In genomic region chr7:70431712-70432111, GRCm38 (mm10) we compare ENCODE assay signal across 19 mouse cellular contexts.
"Had no signal": no experiment of that assay in that cellular context is flagged by ENCODE, and none has a peak within 500 bp of the region (broad histone marks: within the 10 kb centered on the region; RNA-seq: fewer than 3 reads in every experiment).

No protein-coding gene starts in this region.

- H3K4me2 ChIP-seq: lung, embryonic 15.5 days; midbrain, embryonic 12.5 days; neural tube, embryonic 13.5 days; neural tube, embryonic 15.5 days had no signal

- ATAC-seq: lung, postnatal 0 days; midbrain, embryonic 16.5 days had no signal

- H3K36me3 ChIP-seq: lung, embryonic 15.5 days; midbrain, embryonic 10.5 days; midbrain, embryonic 12.5 days; neural tube, embryonic 13.5 days; neural tube, embryonic 15.5 days had no signal

- H3K4me3 ChIP-seq: lung, embryonic 15.5 days; midbrain, embryonic 10.5 days; midbrain, embryonic 12.5 days; myocyte; neural tube, embryonic 13.5 days; neural tube, embryonic 15.5 days had no signal

- H3K9me3 ChIP-seq: lung, embryonic 15.5 days; midbrain, embryonic 10.5 days; midbrain, embryonic 12.5 days; neural tube, embryonic 13.5 days; neural tube, embryonic 15.5 days had no signal

- H3K27ac ChIP-seq: lung, embryonic 15.5 days; midbrain, embryonic 10.5 days; midbrain, embryonic 12.5 days; neural tube, embryonic 13.5 days; neural tube, embryonic 15.5 days had no signal

- H3K9ac ChIP-seq: lung, embryonic 15.5 days; midbrain, embryonic 12.5 days; neural tube, embryonic 13.5 days; neural tube, embryonic 15.5 days had no signal

- H3K4me1 ChIP-seq: midbrain, embryonic 12.5 days; neural tube, embryonic 13.5 days; neural tube, embryonic 15.5 days had no signal

- H3K27me3 ChIP-seq: lung, embryonic 15.5 days; midbrain, embryonic 12.5 days; neural tube, embryonic 13.5 days; neural tube, embryonic 15.5 days had no signal

- DNase-seq: lung, adult 18-20 months; lung, postnatal 4 days; midbrain, embryonic 14.5 days; retina, postnatal 1 day; right cerebral cortex, adult 18-20 months; right cerebral cortex, postnatal 25 days; right cerebral cortex, postnatal 4 days; spleen, adult 18-20 months; thymus, adult 18-20 months; thymus, postnatal 14 days; thymus, postnatal 36 days had no signal
